Mouse (Mus musculus) brain, adult 10 weeks (tissue): ENCODE measurements around the gene Scp2d1. TPM values are rescaled to one million over a fixed set of nuclear protein-coding genes. Genes with fewer than 3 reads are reported as not detected.

ENCODE experiments used
- polyA plus RNA-seq: library from polyadenylated mRNA; stranded (reverse); fragments of 350-450 nt; fragmentation: Illumina TruSeq; extraction: RNeasy Lipid Tissue Mini Kit (QIAGEN cat#74804); gene quantifications from one replicate; pipeline ENCODE4 v1.2.3, GENCODE M21; 2015; ENCODE audit warnings: low read depth, low replicate concordance

The Scp2d1 gene
- not detected for polyA plus RNA-seq

GRCm38 (mm10) chr2:144823356-144823755 is at the start of gene Scp2d1:
Gene Scp2d1, plus strand, starts transcription at chr2:144823656.

Other genes with a start within 250 kb of the Scp2d1 start
- 94.2 TPM for gene Smim26, start 229.6 kb upstream of the Scp2d1 start, polyA plus RNA-seq
- 101 TPM for gene Dtd1, start 223.8 kb upstream of the Scp2d1 start, polyA plus RNA-seq